Comparison of ENCODE assay signal across 8 mouse cellular contexts in genomic region chr11:75652942-75653684, GRCm38 (mm10). TPM values are rescaled to one million over a fixed set of nuclear protein-coding genes. Genes with fewer than 3 reads are reported as not detected.
DNase-seq lines count a peak whose midpoint lies in the region; ATAC-seq lines count a peak whose summit lies in the region.

No protein-coding gene starts in this region.

- peak overlapping the region; percentile 60; the same call in 1 of the 2 replicates for H3K9ac ChIP-seq in limb, embryonic 13.5 days
- H3K9ac ChIP-seq in midbrain, embryonic 16.5 days (ENCODE audit: low read depth, low read length) = no peak overlapping the region

- peak overlapping the region; percentile 73 for H3K4me3 ChIP-seq in limb, embryonic 13.5 days
- H3K4me3 ChIP-seq in midbrain, embryonic 16.5 days (ENCODE audit: low read depth, low read length) = peak overlapping the region; percentile 48

- peaks cover 26% of the 10 kb centered on the region for H3K27me3 ChIP-seq in limb, embryonic 13.5 days
- H3K27me3 ChIP-seq in midbrain, embryonic 16.5 days (ENCODE audit: control insufficient read depth, insufficient read depth, low read depth, low read length) = peaks cover 20% of the 10 kb centered on the region

- H3K4me1 ChIP-seq in limb, embryonic 13.5 days = peaks cover 56% of the 10 kb centered on the region
- H3K4me1 ChIP-seq in midbrain, embryonic 16.5 days (ENCODE audit: control insufficient read depth, insufficient read depth, low read length) = peaks cover 24% of the 10 kb centered on the region

- no peak for ATAC-seq in limb, embryonic 13.5 days (ENCODE audit: low FRiP score, low read depth)
- ATAC-seq in midbrain, embryonic 16.5 days = no peak
- ATAC-seq in CD4-positive, CD25-positive, alpha-beta regulatory T cell, adult 4 months = no peak

- H3K36me3 ChIP-seq in limb, embryonic 13.5 days = peaks cover 10% of the 10 kb centered on the region
- no peaks in the 10 kb centered on the region for H3K36me3 ChIP-seq in midbrain, embryonic 16.5 days (ENCODE audit: control insufficient read depth, insufficient read depth, low read length)

- H3K9me3 ChIP-seq in limb, embryonic 13.5 days = no peaks in the 10 kb centered on the region
- H3K9me3 ChIP-seq in midbrain, embryonic 16.5 days (replicated peaks; ENCODE audit: control insufficient read depth, low read length, poor library complexity, severe bottlenecking) = no peaks in the 10 kb centered on the region

- peak overlapping the region; percentile 94 for H3K4me2 ChIP-seq in limb, embryonic 13.5 days (replicated peaks)
- peak overlapping the region; percentile 86; the same call in 1 of the 2 replicates for H3K4me2 ChIP-seq in midbrain, embryonic 16.5 days (ENCODE audit: low read length)

- H3K27ac ChIP-seq in limb, embryonic 13.5 days = peak overlapping the region; percentile 18; the same call in 1 of the 2 replicates
- no peak overlapping the region for H3K27ac ChIP-seq in midbrain, embryonic 16.5 days (ENCODE audit: low read length)

- WGBS in limb, embryonic 13.5 days = 26% methylated on average over 14 of the region's 14 CpGs
- WGBS in midbrain, embryonic 16.5 days = 30% methylated on average over 14 of the region's 14 CpGs

- peak; percentile 19 for DNase-seq in gastrocnemius, adult 18-20 months (ENCODE audit: low spot score)
- DNase-seq in gastrocnemius, postnatal 4 days (ENCODE audit: low spot score in 2 of 2) = no peak
- DNase-seq in embryo, embryonic 9.5 days (ENCODE audit: extremely low spot score) = peak; percentile 27
- DNase-seq in heart, postnatal 4 days = peak; percentile 42
- DNase-seq in layer of hippocampus, postnatal 14 days (ENCODE audit: low spot score in 2 of 2) = no peak

RNA-seq across cellular contexts. Expression of gene Myo1c, which starts 2.8 kb away (rescaled TPM):
- total RNA-seq in gastrocnemius, adult 18-20 months (2021) = 10 to 100 TPM; 32.6 to 40.7 TPM
- total RNA-seq in gastrocnemius, postnatal 4 days (2021) = 10 to 100 TPM; 87.9 to 88.1 TPM
- 100 to 1,000 TPM; 158 to 160 TPM for total RNA-seq in heart, postnatal 4 days (2021)
- 34.2 and 38.0 TPM in 2 replicates for polyA plus RNA-seq in limb, embryonic 13.5 days (2015; fragmentation: Nextera tagmentation; extraction: Ambion mirVana)
- polyA plus RNA-seq in midbrain, embryonic 16.5 days (2015; fragmentation: Nextera tagmentation; extraction: Ambion mirVana) = 10.3 and 10.8 TPM in 2 replicates
- 10 to 100 TPM; 16.2 to 30.4 TPM for polyA plus RNA-seq in CD4-positive, CD25-positive, alpha-beta regulatory T cell, adult 4 months (2017; shearing (Covaris generic))
- 10 to 100 TPM; 20.1 to 21.1 TPM for total RNA-seq in layer of hippocampus, postnatal 14 days (2021)

RNA-seq across cellular contexts. Expression of gene Inpp5k, which starts 22.3 kb away (rescaled TPM):
- total RNA-seq in gastrocnemius, adult 18-20 months (2021) = 10 to 100 TPM; 24.6 to 25.0 TPM
- 10 to 100 TPM; 26.7 to 28.4 TPM for total RNA-seq in gastrocnemius, postnatal 4 days (2021)
- 10 to 100 TPM; 23.4 to 26.9 TPM for total RNA-seq in heart, postnatal 4 days (2021)
- polyA plus RNA-seq in limb, embryonic 13.5 days (2015; fragmentation: Nextera tagmentation; extraction: Ambion mirVana) = 21.1 and 22.0 TPM in 2 replicates
- polyA plus RNA-seq in midbrain, embryonic 16.5 days (2015; fragmentation: Nextera tagmentation; extraction: Ambion mirVana) = 40.0 and 40.2 TPM in 2 replicates
- 100 to 1,000 TPM; 123 to 160 TPM for polyA plus RNA-seq in CD4-positive, CD25-positive, alpha-beta regulatory T cell, adult 4 months (2017; shearing (Covaris generic))
- 10 to 100 TPM; 49.7 to 58.8 TPM for total RNA-seq in layer of hippocampus, postnatal 14 days (2021)

RNA-seq across cellular contexts. Expression of gene Crk, which starts 25.9 kb away (rescaled TPM):
- 10 to 100 TPM; 50.3 to 60.6 TPM for total RNA-seq in gastrocnemius, adult 18-20 months (2021)
- 10 to 100 TPM; 67.5 to 76.6 TPM for total RNA-seq in gastrocnemius, postnatal 4 days (2021)
- total RNA-seq in heart, postnatal 4 days (2021) = 100 to 1,000 TPM; 117 to 123 TPM
- 126 and 128 TPM in 2 replicates for polyA plus RNA-seq in limb, embryonic 13.5 days (2015; fragmentation: Nextera tagmentation; extraction: Ambion mirVana)
- polyA plus RNA-seq in midbrain, embryonic 16.5 days (2015; fragmentation: Nextera tagmentation; extraction: Ambion mirVana) = 105 and 118 TPM in 2 replicates
- 10 to 100 TPM; 10.4 to 15.3 TPM for polyA plus RNA-seq in CD4-positive, CD25-positive, alpha-beta regulatory T cell, adult 4 months (2017; shearing (Covaris generic))
- 100 to 1,000 TPM; 127 to 129 TPM for total RNA-seq in layer of hippocampus, postnatal 14 days (2021)

Comparison
In these comparisons a context has a peak if more than half of its experiments do, and no peak if none do; other contexts are left out.
1. DNase-seq: peak in gastrocnemius, adult 18-20 months (single experiment), embryo, embryonic 9.5 days (single experiment) and heart, postnatal 4 days (single experiment); none in gastrocnemius, postnatal 4 days (0 of 2) and layer of hippocampus, postnatal 14 days (0 of 2).